Mouse (Mus musculus) neural tube, embryonic 15.5 days (tissue): ENCODE measurements around the gene Rasgef1b. TPM values are rescaled to one million over a fixed set of nuclear protein-coding genes. Genes with fewer than 3 reads are reported as not detected.

Experiments used
- ATAC-seq: fragments of 200-750 bp; cut with Nextera tagmentation; 2 replicates; pipeline ENCODE4 v1.8.0; 2017; ENCODE audit warnings: mild to moderate bottlenecking, moderate TSS enrichment, moderate library complexity; ENCODE audit not compliant: low FRiP score
- H3K27ac ChIP-seq: fragments of 300-500 bp; sonication (generic); replicated peaks from 2 replicates; pipeline ENCODE4 v1.5.1; 2015; ENCODE audit warnings: mild to moderate bottlenecking, inconsistent platforms
- H3K27me3 ChIP-seq: fragments of 300-500 bp; sonication (generic); replicated peaks from 2 replicates; pipeline ENCODE4 v1.6.1; 2015; ENCODE audit warnings: inconsistent platforms
- H3K36me3 ChIP-seq: fragments of 300-500 bp; sonication (generic); 2 replicates; pipeline ENCODE4 v1.6.1; 2015; ENCODE audit warnings: inconsistent platforms
- H3K4me1 ChIP-seq: fragments of 300-500 bp; sonication (generic); 2 replicates; pipeline ENCODE4 v1.6.1; 2015; ENCODE audit warnings: inconsistent platforms
- H3K4me2 ChIP-seq: fragments of 300-500 bp; sonication (generic); 2 replicates; pipeline ENCODE4 v1.6.1; 2015; ENCODE audit warnings: inconsistent platforms, mild to moderate bottlenecking, moderate library complexity
- H3K4me3 ChIP-seq: fragments of 300-500 bp; sonication (generic); replicated peaks from 2 replicates; pipeline ENCODE4 v1.5.1; 2015; ENCODE audit warnings: mild to moderate bottlenecking, inconsistent platforms
- H3K9ac ChIP-seq: fragments of 300-500 bp; sonication (generic); replicated peaks from 2 replicates; pipeline ENCODE4 v1.6.1; 2015; ENCODE audit warnings: mild to moderate bottlenecking, inconsistent platforms
- H3K9me3 ChIP-seq: fragments of 300-500 bp; sonication (generic); replicated peaks from 2 replicates; pipeline ENCODE4 v1.6.1; 2016; ENCODE audit warnings: inconsistent platforms
- WGBS: fragments of 180-500 bp; shearing (Covaris S2); methylation state at CpG from one replicate; pipeline ENCODE4 v1.1.7; 2015; ENCODE audit warnings: mixed read lengths; 5-methylcytosine and 5-hydroxymethylcytosine counted together
- polyA plus RNA-seq: library from polyadenylated mRNA; unstranded; fragments of >200 nt; fragmentation: Nextera tagmentation; extraction: Ambion mirVana; gene quantifications from 2 replicates; pipeline ENCODE4 v1.2.1, GENCODE M21; 2015

The Rasgef1b gene
- polyA plus RNA-seq, 1 experiment from 2014 or later = 53.9 TPM

GRCm38 (mm10) chr5:99274119-99274563 is 454.7 kb downstream of the Rasgef1b start:
- Histone ChIP-seq H3K4me3 (no peak overlapping the region), H3K4me2 (peak overlapping the region; percentile 5; the same call in 1 of the 2 replicates), H3K9ac (no peak overlapping the region), H3K9me3 (no peaks in the 10 kb centered on the region), H3K27ac (peak overlapping the region; percentile 62), H3K27me3 (no peaks in the 10 kb centered on the region), H3K36me3 (no peaks in the 10 kb centered on the region), H3K4me1 (peaks cover 20% of the 10 kb centered on the region)
- WGBS = 29% methylated on average over 12 of the region's 12 CpGs
- peak; percentile 75 for ATAC-seq

- H3K27me3 ChIP-seq = no peaks in the 10 kb centered on the region
Observed at GRCm38 (mm10) chr5:99271531-99271930, 457.3 kb downstream of the Rasgef1b start.

GRCm38 (mm10) chr5:99269131-99269530 is 459.7 kb downstream of the Rasgef1b start:
- no peaks in the 10 kb centered on the region for H3K36me3 ChIP-seq
- H3K27me3 ChIP-seq = no peaks in the 10 kb centered on the region
- H3K4me3 ChIP-seq = no peak overlapping the region
- 88% methylated on average over 2 of the region's 2 CpGs for WGBS
- H3K4me2 ChIP-seq = no peak overlapping the region
- H3K9ac ChIP-seq = no peak overlapping the region
- no peaks in the 10 kb centered on the region for H3K9me3 ChIP-seq
- H3K4me1 ChIP-seq = peaks cover 4% of the 10 kb centered on the region
- ATAC-seq = no peak
- H3K27ac ChIP-seq = no peak overlapping the region

More at GRCm38 (mm10) chr5:99271531-99271930, 457.3 kb downstream of the Rasgef1b start:
- peaks cover 14% of the 10 kb centered on the region for H3K4me1 ChIP-seq
- H3K4me2 ChIP-seq = no peak overlapping the region
- no peak overlapping the region for H3K9ac ChIP-seq
- H3K4me3 ChIP-seq = no peak overlapping the region
- H3K27ac ChIP-seq = no peak overlapping the region
- no peaks in the 10 kb centered on the region for H3K36me3 ChIP-seq
- 53% methylated on average over 1 of the region's 1 CpGs for WGBS
- ATAC-seq = no peak
- no peaks in the 10 kb centered on the region for H3K9me3 ChIP-seq

GRCm38 (mm10) chr5:99267338-99267737 is 461.5 kb downstream of the Rasgef1b start:
- WGBS = 94% methylated on average over 5 of the region's 5 CpGs
- no peaks in the 10 kb centered on the region for H3K27me3 ChIP-seq
- no peak overlapping the region for H3K4me2 ChIP-seq
- H3K9me3 ChIP-seq = no peaks in the 10 kb centered on the region
- ATAC-seq = no peak
- no peak overlapping the region for H3K27ac ChIP-seq
- no peak overlapping the region for H3K9ac ChIP-seq
- H3K4me3 ChIP-seq = no peak overlapping the region
- no peaks in the 10 kb centered on the region for H3K4me1 ChIP-seq
- H3K36me3 ChIP-seq = no peaks in the 10 kb centered on the region

GRCm38 (mm10) chr5:99266301-99266700 is 462.6 kb downstream of the Rasgef1b start:
- ATAC-seq = no peak
- Histone ChIP-seq H3K9ac (no peak overlapping the region), H3K27me3 (no peaks in the 10 kb centered on the region), H3K9me3 (no peaks in the 10 kb centered on the region), H3K36me3 (no peaks in the 10 kb centered on the region), H3K4me2 (no peak overlapping the region), H3K27ac (no peak overlapping the region), H3K4me1 (no peaks in the 10 kb centered on the region), H3K4me3 (no peak overlapping the region)
- WGBS = 87% methylated on average over 8 of the region's 8 CpGs

GRCm38 (mm10) chr5:99262197-99262920 is 466.5 kb downstream of the Rasgef1b start:
- H3K27me3 ChIP-seq = no peaks in the 10 kb centered on the region
- WGBS = 66% methylated on average over 6 of the region's 6 CpGs
- no peak overlapping the region for H3K4me2 ChIP-seq
- no peak for ATAC-seq
- H3K9me3 ChIP-seq = no peaks in the 10 kb centered on the region
- H3K27ac ChIP-seq = no peak overlapping the region
- no peak overlapping the region for H3K4me3 ChIP-seq
- no peak overlapping the region for H3K9ac ChIP-seq
- no peaks in the 10 kb centered on the region for H3K36me3 ChIP-seq
- no peaks in the 10 kb centered on the region for H3K4me1 ChIP-seq

- Histone ChIP-seq H3K27ac (no peak overlapping the region), H3K4me1 (no peaks in the 10 kb centered on the region), H3K9ac (no peak overlapping the region), H3K4me2 (no peak overlapping the region), H3K36me3 (no peaks in the 10 kb centered on the region), H3K27me3 (no peaks in the 10 kb centered on the region), H3K4me3 (no peak overlapping the region), H3K9me3 (no peaks in the 10 kb centered on the region)
- WGBS = 91% methylated on average over 4 of the region's 4 CpGs
- ATAC-seq = no peak
Observed at GRCm38 (mm10) chr5:99261121-99261724, 467.6 kb downstream of the Rasgef1b start.

GRCm38 (mm10) chr5:99258003-99258500 is 470.8 kb downstream of the Rasgef1b start:
- H3K36me3 ChIP-seq = no peaks in the 10 kb centered on the region
- no peaks in the 10 kb centered on the region for H3K9me3 ChIP-seq
- 0 out of 2 replicates have a peak, but pooled peaks cover 2% of the 10 kb centered on the region for H3K27me3 ChIP-seq
- no peak overlapping the region for H3K4me2 ChIP-seq
- no peak overlapping the region for H3K9ac ChIP-seq
- no peak overlapping the region for H3K27ac ChIP-seq
- no peak for ATAC-seq
- no peak overlapping the region for H3K4me3 ChIP-seq
- WGBS = 52% methylated on average over 4 of the region's 4 CpGs
- peaks cover 8% of the 10 kb centered on the region for H3K4me1 ChIP-seq

- peak overlapping the region; percentile 81 for H3K4me2 ChIP-seq
- no peaks in the 10 kb centered on the region for H3K36me3 ChIP-seq
- peak overlapping the region; percentile 83 for H3K27ac ChIP-seq
- 0 out of 2 replicates have a peak, but pooled peaks cover 2% of the 10 kb centered on the region for H3K27me3 ChIP-seq
- no peaks in the 10 kb centered on the region for H3K9me3 ChIP-seq
- peak overlapping the region; percentile 56 for H3K4me3 ChIP-seq
- peaks cover 42% of the 10 kb centered on the region for H3K4me1 ChIP-seq
- peak; percentile 92 for ATAC-seq
- 0% methylated on average over 76 of the region's 78 CpGs for WGBS
- H3K9ac ChIP-seq = peak overlapping the region; percentile 60
Observed at GRCm38 (mm10) chr5:99252203-99253135, 476.4 kb downstream of the Rasgef1b start.

- 3% methylated on average over 34 of the region's 34 CpGs for WGBS
- ATAC-seq = peak; percentile 18; the same call in 1 of the 2 replicates
- peaks cover 51% of the 10 kb centered on the region for H3K4me1 ChIP-seq
Observed at GRCm38 (mm10) chr5:99251379-99252202, 477.3 kb downstream of the Rasgef1b start.

More at GRCm38 (mm10) chr5:99251379-99252202, 477.3 kb downstream of the Rasgef1b start:
- Histone ChIP-seq H3K27me3 (0 out of 2 replicates have a peak, but pooled peaks cover 2% of the 10 kb centered on the region), H3K4me2 (peak overlapping the region; percentile 81), H3K9ac (peak overlapping the region; percentile 60), H3K27ac (peak overlapping the region; percentile 83), H3K36me3 (no peaks in the 10 kb centered on the region), H3K9me3 (no peaks in the 10 kb centered on the region), H3K4me3 (peak overlapping the region; percentile 56)
